Mouse (Mus musculus) spleen, postnatal 10 days (tissue): ENCODE results near the gene Spats2l.

Source experiments
- DNase-seq, 2 experiments: peaks; one replicate each; pipeline ENCODE4 v3.0.0; 2021 to 2022; ENCODE audit warnings: low spot score in 2 of 2

The Spats2l gene

GRCm38 (mm10) chr1:57824966-57825759 is 51.2 kb downstream of the Spats2l start:
- no peak for DNase-seq

GRCm38 (mm10) chr1:57826245-57826644 is 52.3 kb downstream of the Spats2l start:
- DNase-seq: no peak

- DNase-seq: no peak
These were observed 59.2 kb downstream of the Spats2l start for GRCm38 (mm10) chr1:57833145-57833544.

- no peak for DNase-seq
These were observed 61.2 kb downstream of the Spats2l start for GRCm38 (mm10) chr1:57835128-57835527.

GRCm38 (mm10) chr1:57836686-57837317 is 62.8 kb downstream of the Spats2l start:
- DNase-seq: no peak

- DNase-seq: no peak
These were observed 65.9 kb downstream of the Spats2l start for GRCm38 (mm10) chr1:57839863-57840262.

- DNase-seq: no peak
These were observed 71.2 kb downstream of the Spats2l start for GRCm38 (mm10) chr1:57845054-57845722.

- no peak for DNase-seq
These were observed 73.1 kb downstream of the Spats2l start for GRCm38 (mm10) chr1:57846856-57847698.

GRCm38 (mm10) chr1:57849087-57849486 is 75.1 kb downstream of the Spats2l start:
- no peak for DNase-seq

GRCm38 (mm10) chr1:57849916-57850315 is 76.0 kb downstream of the Spats2l start:
- DNase-seq: no peak

GRCm38 (mm10) chr1:57851871-57852270 is 77.9 kb downstream of the Spats2l start:
- no peak for DNase-seq

- no peak for DNase-seq
These were observed 78.8 kb downstream of the Spats2l start for GRCm38 (mm10) chr1:57852562-57853271.

- DNase-seq: no peak
These were observed 83.8 kb downstream of the Spats2l start for GRCm38 (mm10) chr1:57857799-57858198.

- no peak for DNase-seq
These were observed 88.1 kb downstream of the Spats2l start for GRCm38 (mm10) chr1:57862024-57862423.

GRCm38 (mm10) chr1:57868651-57869050 is 94.7 kb downstream of the Spats2l start:
- DNase-seq: no peak

GRCm38 (mm10) chr1:57872006-57872405 is 98.0 kb downstream of the Spats2l start:
- DNase-seq: no peak

- DNase-seq: no peak
These were observed 100.0 kb downstream of the Spats2l start for GRCm38 (mm10) chr1:57873996-57874395.

GRCm38 (mm10) chr1:57875109-57875508 is 101.1 kb downstream of the Spats2l start:
- DNase-seq: no peak

GRCm38 (mm10) chr1:57875512-57875911 is 101.5 kb downstream of the Spats2l start:
- no peak for DNase-seq

GRCm38 (mm10) chr1:57878957-57879356 is 105.0 kb downstream of the Spats2l start:
- DNase-seq: no peak

- DNase-seq: no peak
These were observed 110.9 kb downstream of the Spats2l start for GRCm38 (mm10) chr1:57884867-57885266.
